10 mouse cellular contexts compared by ENCODE assay signal in genomic region chr12:71481371-71481770, GRCm38 (mm10).
DNase-seq lines count a peak whose midpoint lies in the region; ATAC-seq and TF ChIP-seq lines count a peak whose summit lies in the region.
"Had no signal": no experiment of that assay in that cellular context is flagged by ENCODE, and none has a peak within 500 bp of the region (broad histone marks: within the 10 kb centered on the region; RNA-seq: fewer than 3 reads in every experiment).

No protein-coding gene starts in this region.

- H3K36me3 ChIP-seq in heart, embryonic 11.5 days (ENCODE audit: control insufficient read depth, insufficient read depth, low read length): no peaks in the 10 kb centered on the region
- no peaks in the 10 kb centered on the region for H3K36me3 ChIP-seq in embryonic facial prominence, embryonic 14.5 days (ENCODE audit: control insufficient read depth, insufficient read depth, low read length)
- H3K36me3 ChIP-seq in myocyte (ENCODE audit: control insufficient read depth, insufficient read depth): no peaks in the 10 kb centered on the region
- H3K36me3 ChIP-seq: limb, embryonic 15.5 days had no signal

- H3K79me2 ChIP-seq in myocyte (ENCODE audit: control insufficient read depth, insufficient read depth): no peaks in the 10 kb centered on the region

- no peak overlapping the region for H3K27ac ChIP-seq in heart, embryonic 11.5 days (ENCODE audit: low read depth, low read length)
- peak overlapping the region; percentile 70 for H3K27ac ChIP-seq in embryonic facial prominence, embryonic 14.5 days (replicated peaks; ENCODE audit: low read depth, low read length)
- H3K27ac ChIP-seq: limb, embryonic 15.5 days had no signal

- 57% methylated on average over 6 of the region's 6 CpGs for WGBS in heart, embryonic 11.5 days (ENCODE audit: insufficient replicate concordance)
- WGBS in lung, adult 2 months: 59% methylated on average over 6 of the region's 6 CpGs
- 36% methylated on average over 6 of the region's 6 CpGs for WGBS in embryonic facial prominence, embryonic 14.5 days

- DNase-seq in heart, postnatal 10 days: peak; percentile 55 to 59
- peak; percentile 18 for DNase-seq in lung, postnatal 10 days
- no peak for DNase-seq in lung, adult 2 months
- peak; percentile 86 for DNase-seq in embryonic facial prominence, embryonic 14.5 days (ENCODE audit: low spot score)
- DNase-seq in adrenal gland, postnatal 25 days: no peak
- no peak for DNase-seq in B cell, adult 2 months
- DNase-seq: kidney, adult 9 months had no signal

- no peak overlapping the region for H3ac ChIP-seq in myocyte (ENCODE audit: control insufficient read depth, insufficient read length)

- no peak overlapping the region for H3K4me2 ChIP-seq in heart, embryonic 11.5 days
- no peak overlapping the region for H3K4me2 ChIP-seq in embryonic facial prominence, embryonic 14.5 days (ENCODE audit: low read depth, low read length)
- H3K4me2 ChIP-seq in myocyte (ENCODE audit: low read depth): peak overlapping the region; percentile 47
- H3K4me2 ChIP-seq: limb, embryonic 15.5 days had no signal

- no peak for TF ChIP-seq POLR2A in lung, adult 2 months (IDR thresholded peaks at IDR 0.05; ENCODE audit: borderline replicate concordance, extremely low read depth, low read depth, low read length)
- no peak for TF ChIP-seq POLR2A in myocyte (IDR thresholded peaks at IDR 0.05; ENCODE audit: insufficient read length, low read depth)

- no peak overlapping the region for H3K9ac ChIP-seq in heart, embryonic 11.5 days (ENCODE audit: low read depth, low read length)
- H3K9ac ChIP-seq in embryonic facial prominence, embryonic 14.5 days (ENCODE audit: low read depth, low read length): no peak overlapping the region
- H3K9ac ChIP-seq: limb, embryonic 15.5 days had no signal

- H3K4me3 ChIP-seq in heart, embryonic 11.5 days (ENCODE audit: low read depth, low read length): no peak overlapping the region
- no peak overlapping the region for H3K4me3 ChIP-seq in lung, adult 2 months (replicated peaks; ENCODE audit: extremely low read depth, low read depth, low read length)
- no peak overlapping the region for H3K4me3 ChIP-seq in embryonic facial prominence, embryonic 14.5 days (ENCODE audit: low read depth, low read length)
- no peak overlapping the region for H3K4me3 ChIP-seq in myocyte
- H3K4me3 ChIP-seq: limb, embryonic 15.5 days had no signal

- H3K9me3 ChIP-seq in heart, embryonic 11.5 days (replicated peaks; ENCODE audit: control insufficient read depth, low read length): no peaks in the 10 kb centered on the region
- no peaks in the 10 kb centered on the region for H3K9me3 ChIP-seq in embryonic facial prominence, embryonic 14.5 days (ENCODE audit: control insufficient read depth, low read length)
- H3K9me3 ChIP-seq: limb, embryonic 15.5 days had no signal

- peaks cover 21% of the 10 kb centered on the region for H3K4me1 ChIP-seq in heart, embryonic 11.5 days (ENCODE audit: control insufficient read depth, insufficient read depth, low read length)
- no peaks in the 10 kb centered on the region; the same call in 1 of the 2 replicates for H3K4me1 ChIP-seq in lung, adult 2 months (ENCODE audit: control insufficient read depth, insufficient read depth, low read length)
- peaks cover 27% of the 10 kb centered on the region for H3K4me1 ChIP-seq in embryonic facial prominence, embryonic 14.5 days (ENCODE audit: control insufficient read depth, insufficient read depth, low read length)

- H3K27me3 ChIP-seq in heart, embryonic 11.5 days (ENCODE audit: control insufficient read depth, insufficient read depth, low read length): no peaks in the 10 kb centered on the region
- 0 out of 2 replicates have a peak, but pooled peaks cover 5% of the 10 kb centered on the region for H3K27me3 ChIP-seq in embryonic facial prominence, embryonic 14.5 days (replicated peaks; ENCODE audit: control insufficient read depth, insufficient read depth, low read length)
- no peaks in the 10 kb centered on the region for H3K27me3 ChIP-seq in myocyte (ENCODE audit: control insufficient read depth, insufficient read depth, insufficient read length)
- H3K27me3 ChIP-seq: limb, embryonic 15.5 days had no signal

- no peak for ATAC-seq in heart, embryonic 11.5 days (replicated peaks; ENCODE audit: insufficient number of reproducible peaks, low FRiP score, low TSS enrichment)
- peak; percentile 60 for ATAC-seq in embryonic facial prominence, embryonic 14.5 days (ENCODE audit: low read depth)

- TF ChIP-seq CTCF in lung, adult 2 months (IDR thresholded peaks at IDR 0.05; ENCODE audit: insufficient read depth, low read length): no peak

- intact Hi-C loops in heart, postnatal 10 days (cut with DNase I): no loop called here

TF ChIP-seq in myocyte, 11 proteins besides CTCF, POLR2A, EP300 and RAD21:
- TF ChIP-seq MYOD1 (IDR thresholded peaks at IDR 0.05; ENCODE audit: control insufficient read depth in 1 of 3, insufficient read length in 2 of 3, low read depth in 2 of 3) (peak in 1 of 3 experiments; percentile 36), SRF (IDR thresholded peaks at IDR 0.05; ENCODE audit: control insufficient read depth, insufficient read length, low read depth) (no peak)

Comparison
In these comparisons a context has a peak if more than half of its experiments do, and no peak if none do; other contexts are left out.
1. DNase-seq: peak in heart, postnatal 10 days (2 of 2), lung, postnatal 10 days (single experiment) and embryonic facial prominence, embryonic 14.5 days (single experiment); none in lung, adult 2 months (single experiment), adrenal gland, postnatal 25 days (single experiment) and B cell, adult 2 months (0 of 2).